Mouse (Mus musculus) CH12.LX (cell line): ENCODE results near the gene Elane. TPM values are rescaled to one million over a fixed set of nuclear protein-coding genes. Genes with fewer than 3 reads are reported as not detected.
A peak's percentile ranks its signal among the peaks of the same experiment; 100 is the strongest.

Experiments
- DNase-seq: peaks from one replicate; pipeline ENCODE4 v3.0.0-alpha.2; 2013; ENCODE audit errors: extremely low read depth
- H3K27ac ChIP-seq: 2 replicates; pipeline ENCODE4 v1.5.1; 2012; ENCODE audit warnings: low read depth, mild to moderate bottlenecking, control low read depth, moderate library complexity; ENCODE audit not compliant: insufficient read depth
- H3K27me3 ChIP-seq: replicated peaks from 2 replicates; pipeline ENCODE3; 2012; ENCODE audit warnings: inconsistent platforms
- H3K36me3 ChIP-seq, 2 experiments: replicated peaks in 1 of 2; 2 replicates each; pipeline versions ENCODE3 to v1.6.1; 2012; ENCODE audit warnings: inconsistent platforms in 1 of 2, low read length in 1 of 2, mild to moderate bottlenecking in 1 of 2, mixed read lengths in 1 of 2, moderate library complexity in 1 of 2; ENCODE audit not compliant: control insufficient read depth in 1 of 2, insufficient read depth in 1 of 2
- H3K4me1 ChIP-seq, 2 experiments: 2 replicates each; pipeline ENCODE4 v1.6.1; 2012; ENCODE audit warnings: inconsistent platforms in 1 of 2, moderate library complexity in 1 of 2; ENCODE audit not compliant: insufficient read depth in 2 of 2, control insufficient read depth in 1 of 2
- H3K4me2 ChIP-seq: 2 replicates; pipeline ENCODE4 v1.6.1; 2012; ENCODE audit warnings: low read depth, mild to moderate bottlenecking, control low read depth; ENCODE audit not compliant: poor library complexity, insufficient read depth, severe bottlenecking
- H3K4me3 ChIP-seq, 3 experiments: fragments of 150-350 bp in 1 of 3; sonication (generic) in 1 of 3; replicated peaks in 1 of 3; 2 replicates each; pipeline versions ENCODE3 to v1.5.1; 2011 to 2012; ENCODE audit warnings: low read depth in 2 of 3, low read length in 2 of 3, mild to moderate bottlenecking in 2 of 3, moderate library complexity in 2 of 3, control low read depth in 1 of 3, improper control_type of control experiment in 1 of 3, inconsistent platforms in 1 of 3, mixed read lengths in 1 of 3; ENCODE audit not compliant: poor library complexity in 1 of 3
- H3K79me2 ChIP-seq: replicated peaks from 2 replicates; pipeline ENCODE4 v1.6.1; 2012; ENCODE audit warnings: mild to moderate bottlenecking, moderate library complexity; ENCODE audit not compliant: control insufficient read depth, poor library complexity, insufficient read depth, severe bottlenecking; ENCODE audit errors: extremely low read depth
- H3K9ac ChIP-seq: 2 replicates; pipeline ENCODE4 v1.6.1; 2012; ENCODE audit warnings: low read depth, mild to moderate bottlenecking, control low read depth, moderate library complexity; ENCODE audit not compliant: insufficient read depth
- H3K9me3 ChIP-seq: replicated peaks from 2 replicates; pipeline ENCODE3; 2012; ENCODE audit warnings: low read length, inconsistent platforms, mixed read lengths
- CHD1 ChIP-seq: IDR thresholded peaks from 2 replicates; pipeline ENCODE4 v1.6.1; 2012; ENCODE audit warnings: low read depth, low read length, improper control_type of control experiment, inconsistent platforms
- JUND ChIP-seq: conservative IDR thresholded peaks from 2 replicates; pipeline ENCODE4 v1.6.1; 2011; ENCODE audit warnings: low read depth, low read length, improper control_type of control experiment
- KAT2A ChIP-seq: IDR thresholded peaks from 2 replicates; pipeline ENCODE4 v1.6.1; 2012; ENCODE audit warnings: low read length, improper control_type of control experiment, inconsistent platforms; ENCODE audit not compliant: insufficient replicate concordance
- MAZ ChIP-seq: IDR thresholded peaks from 2 replicates; pipeline ENCODE4 v1.6.1; 2012; ENCODE audit warnings: low read depth, mild to moderate bottlenecking, inconsistent platforms, low read length, improper control_type of control experiment, moderate library complexity
- RCOR1 ChIP-seq: conservative IDR thresholded peaks from 2 replicates; pipeline ENCODE4 v1.6.1; 2012; ENCODE audit warnings: low read depth, mild to moderate bottlenecking, inconsistent platforms, low read length, improper control_type of control experiment
- SIN3A ChIP-seq: IDR thresholded peaks from 2 replicates; pipeline ENCODE4 v1.6.1; 2012; ENCODE audit warnings: low read length, improper control_type of control experiment, inconsistent platforms
- TBP ChIP-seq: conservative IDR thresholded peaks from 2 replicates; pipeline ENCODE4 v1.6.1; 2011; ENCODE audit warnings: low read depth, low read length, improper control_type of control experiment
- UBTF ChIP-seq: IDR thresholded peaks from 2 replicates; pipeline ENCODE4 v1.6.1; 2012; ENCODE audit warnings: low read depth, mild to moderate bottlenecking, inconsistent platforms, low read length, improper control_type of control experiment, moderate library complexity
- ZNF384 ChIP-seq: IDR thresholded peaks from 2 replicates; pipeline ENCODE4 v1.6.1; 2012; ENCODE audit warnings: low read depth, low read length, improper control_type of control experiment, inconsistent platforms
- dilution Hi-C: fragments of 300-500 bp; cut with MboI; formaldehyde crosslinking; loops from 2 replicates; pipeline ENCODE4 v1.14.3; 2020; ENCODE audit warnings: low sequenced_read_pairs; ENCODE audit not compliant: extremely low pct_unique_long_range_greater_than_20kb, extremely low pct_ligation_motif_present
- in situ Hi-C: fragments of 300-500 bp; cut with MboI; formaldehyde crosslinking; loops from 3 replicates; pipeline ENCODE4 v1.14.3; 2019; ENCODE audit warnings: low sequenced_read_pairs, low pct_ligation_motif_present, low pct_unique_long_range_greater_than_20kb, mixed read lengths
- polyA plus RNA-seq: library from polyadenylated mRNA; unstranded; fragments of >175 nt; gene quantifications from 2 replicates; pipeline ENCODE4 v1.2.1, GENCODE M21; 2012; ENCODE audit warnings: low read depth; ENCODE audit not compliant: insufficient read length
- total RNA-seq, 2 experiments: library from RNA; depleted of rRNA; stranded (reverse); fragments of 300-350 nt in 1 of 2; fragments of >200 nt in 1 of 2; gene quantifications; 2 replicates each; pipeline ENCODE4 v1.2.3; 2012 to 2014

The Elane gene
- total and polyA plus RNA-seq, 3 experiments, result not detected

DNA sequence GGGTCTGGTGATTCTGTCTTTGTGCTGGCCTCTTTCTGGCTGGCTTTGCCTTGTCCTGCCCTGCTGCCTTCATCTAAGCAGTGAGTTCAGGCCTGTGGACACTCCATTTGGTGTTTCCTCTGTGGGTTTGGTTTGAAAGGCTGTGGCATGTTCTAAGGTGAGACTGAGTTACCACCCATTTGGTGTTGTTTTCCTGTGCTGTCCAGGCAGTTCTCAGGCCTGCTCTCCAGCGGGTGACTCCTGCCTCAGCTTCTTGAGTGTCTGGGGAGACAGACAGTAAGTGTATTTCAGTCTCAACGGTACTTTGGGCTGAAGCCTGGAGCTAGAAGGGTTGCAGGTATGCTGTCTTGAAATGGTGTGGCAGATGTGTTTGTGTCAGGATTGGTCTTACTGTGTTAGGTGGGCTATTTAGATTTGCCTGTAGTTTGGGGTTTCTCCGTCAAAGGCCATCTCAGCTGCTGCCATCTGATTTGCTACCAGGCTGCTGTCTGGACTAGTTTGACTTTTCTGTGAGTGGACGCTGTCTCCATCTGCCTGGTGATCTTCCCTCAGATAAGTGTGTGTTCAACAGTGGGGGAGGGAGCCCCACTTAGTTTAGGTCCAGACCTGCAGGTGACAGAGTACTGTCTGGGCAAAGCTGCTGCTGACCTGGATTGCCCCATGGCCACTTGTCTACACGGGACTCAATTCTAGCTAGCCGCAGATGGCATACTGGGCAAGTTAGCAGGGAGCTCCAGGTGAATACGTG, 29.2 kb upstream of the Elane start:
- H3K4me2 ChIP-seq, result peak overlapping the region; percentile 53
- in situ Hi-C loops (no loop called here), dilution Hi-C loops (no loop called here)
- H3K9ac ChIP-seq, result peak overlapping the region; percentile 99
- no peaks in the 10 kb centered on the region for H3K27me3 ChIP-seq
- no peaks in the 10 kb centered on the region for H3K9me3 ChIP-seq
- peaks cover 57 to 61% of the 10 kb centered on the region in 2 experiments for H3K36me3 ChIP-seq
- peak overlapping the region; percentile 90 to 100 (median 100) for H3K4me3 ChIP-seq
- peaks cover 59% of the 10 kb centered on the region for H3K79me2 ChIP-seq
- H3K4me1 ChIP-seq, result peaks cover 11 to 36% of the 10 kb centered on the region in 2 experiments
- no peak overlapping the region for H3K27ac ChIP-seq
- no peak for TF ChIP-seq JUND
- 0 out of 2 replicates have a peak, but pooled peaks have one; percentile 37 for TF ChIP-seq SIN3A
- TF ChIP-seq, all 38 proteins: peak for 1
- no peak for DNase-seq

DNA sequence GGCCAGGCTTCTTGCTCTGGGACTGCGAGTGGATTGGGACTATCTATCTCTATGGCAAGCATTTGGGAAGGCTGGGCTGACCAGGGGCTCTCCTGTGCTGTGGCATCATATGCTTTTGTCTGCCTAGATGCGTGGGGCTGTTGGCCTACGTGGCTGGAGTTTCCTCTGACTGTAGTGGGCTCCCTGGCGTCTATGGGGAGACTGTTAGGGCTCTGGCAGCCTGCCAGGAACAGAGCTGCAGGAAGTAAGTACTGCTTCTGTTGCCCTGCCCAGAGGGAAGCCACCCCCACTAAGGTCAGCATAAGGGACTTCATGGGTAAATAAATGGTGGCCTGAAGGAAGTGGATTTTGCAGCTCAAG, 28.6 kb upstream of the Elane start:
- Histone ChIP-seq H3K36me3 (peaks cover 62 to 66% of the 10 kb centered on the region in 2 experiments), H3K4me1 (peaks cover 11 to 31% of the 10 kb centered on the region in 2 experiments), H3K9me3 (no peaks in the 10 kb centered on the region), H3K4me3 (peak overlapping the region in 2 of 3 experiments; percentile 90 to 100), H3K27ac (no peak overlapping the region), H3K9ac (no peak overlapping the region; the same call in none of the 2 replicates), H3K79me2 (peaks cover 61% of the 10 kb centered on the region), H3K27me3 (no peaks in the 10 kb centered on the region), H3K4me2 (peak overlapping the region; percentile 53)
- TF ChIP-seq SIN3A (peak; percentile 30; the same call in 1 of the 2 replicates), UBTF (no peak)
- in situ Hi-C loops, result no loop called here
- no peak for DNase-seq
- dilution Hi-C loops, result no loop called here

DNA sequence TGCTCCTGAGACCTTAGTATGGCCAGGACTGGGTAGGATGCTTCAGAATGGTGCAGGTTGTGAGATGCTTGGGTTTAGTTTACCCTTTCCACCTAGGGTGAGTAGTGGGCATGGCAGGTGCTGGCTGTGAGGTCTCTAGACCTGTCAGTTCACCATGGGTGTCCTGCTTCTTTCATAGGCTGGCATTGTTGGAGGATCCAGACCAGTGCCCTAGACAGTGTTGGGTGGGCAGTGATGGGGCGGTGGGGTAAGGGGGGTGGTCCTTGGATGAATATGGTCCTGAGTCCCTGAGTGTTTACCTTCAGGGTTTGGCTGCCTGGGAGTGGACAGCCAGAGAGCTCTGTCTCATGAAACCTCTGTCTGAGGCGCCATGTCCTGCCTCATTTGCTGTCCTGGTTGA, 28.2 kb upstream of the Elane start:
- H3K4me1 ChIP-seq, result peaks cover 11 to 26% of the 10 kb centered on the region in 2 experiments
- in situ Hi-C loops (no loop called here), dilution Hi-C loops (no loop called here)
- DNase-seq, result no peak
- H3K9ac ChIP-seq, result no peak overlapping the region
- peak overlapping the region in 1 of 3 experiments; percentile 100 for H3K4me3 ChIP-seq
- peak overlapping the region; percentile 53; the same call in 1 of the 2 replicates for H3K4me2 ChIP-seq
- peaks cover 61% of the 10 kb centered on the region for H3K79me2 ChIP-seq
- H3K9me3 ChIP-seq, result no peaks in the 10 kb centered on the region
- TF ChIP-seq CHD1 (no peak), ZNF384 (no peak), TBP (no peak), KAT2A (no peak), RCOR1 (no peak), MAZ (no peak)
- no peaks in the 10 kb centered on the region for H3K27me3 ChIP-seq
- no peak overlapping the region for H3K27ac ChIP-seq
- peaks cover 67 to 71% of the 10 kb centered on the region in 2 experiments for H3K36me3 ChIP-seq
